Mouse (Mus musculus) heart, postnatal 4 days (tissue): Measurements from ENCODE around the gene 4933430I17Rik. TPM values are rescaled to one million over a fixed set of nuclear protein-coding genes. Genes with fewer than 3 reads are reported as not detected.

ENCODE experiments used
- DNase-seq: peaks from one replicate; pipeline ENCODE4 v3.0.0; 2021
- total RNA-seq, 2 experiments: library from RNA; stranded (reverse); gene quantifications; 2 replicates each; pipeline ENCODE4 v1.2.3; 2021

The 4933430I17Rik gene
- total RNA-seq, 2 experiments from 2014 or later = 0.19 to 0.25 TPM

GRCm38 (mm10) chr4:62503374-62503970, 21.7 kb upstream of the 4933430I17Rik start, which contains the start of gene Hdhd3:
Hdhd3 (minus strand) TSS chr4:62503467.
- no peak for DNase-seq

DNA sequence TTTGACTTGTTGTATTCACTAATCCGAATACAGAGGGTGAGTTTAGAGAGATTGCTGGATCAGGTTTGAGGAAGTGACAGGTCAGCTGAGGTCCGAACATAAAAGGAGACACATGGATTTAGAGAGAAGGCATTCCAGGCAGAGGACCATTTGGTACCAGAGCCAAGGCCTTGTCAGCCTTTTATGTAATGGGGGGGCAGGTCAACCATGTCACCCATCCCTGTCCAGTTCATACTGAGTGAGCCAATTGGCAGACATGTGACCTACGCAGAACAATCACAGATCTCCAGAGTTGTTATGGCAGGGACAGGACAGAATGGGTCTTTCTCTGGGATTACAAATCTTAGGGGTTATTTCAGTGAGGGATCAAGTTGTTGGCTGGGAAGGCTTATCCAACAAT, 19.2 kb upstream of the 4933430I17Rik start:
- no peak for DNase-seq

DNA sequence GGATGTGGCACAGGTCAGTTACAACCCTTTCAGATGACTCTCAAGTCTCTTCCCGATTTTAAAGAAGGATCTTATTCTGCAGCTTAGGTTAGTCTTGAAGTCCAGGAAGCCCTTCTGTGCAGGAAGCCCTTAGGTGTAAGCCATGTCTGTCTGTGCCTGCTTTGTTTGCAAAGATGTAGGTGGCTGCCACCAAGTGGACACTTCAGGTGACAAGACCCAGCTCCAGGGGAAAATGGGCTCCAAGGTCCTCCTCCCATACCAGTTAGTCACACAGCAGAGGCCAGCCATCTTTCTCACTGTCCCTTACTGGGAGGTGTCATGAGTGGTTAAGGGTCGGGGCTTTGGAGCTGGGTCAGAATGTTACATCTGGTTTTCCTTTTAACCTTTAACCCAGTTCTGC, 18.4 kb upstream of the 4933430I17Rik start:
- peak; percentile 48 for DNase-seq

GRCm38 (mm10) chr4:62508839-62509238, 16.3 kb upstream of the 4933430I17Rik start:
- DNase-seq = no peak

- DNase-seq = no peak
These were observed 15.2 kb upstream of the 4933430I17Rik start for GRCm38 (mm10) chr4:62509946-62510345.

GRCm38 (mm10) chr4:62513998-62514506, 11.1 kb upstream of the 4933430I17Rik start:
- DNase-seq = no peak

DNA sequence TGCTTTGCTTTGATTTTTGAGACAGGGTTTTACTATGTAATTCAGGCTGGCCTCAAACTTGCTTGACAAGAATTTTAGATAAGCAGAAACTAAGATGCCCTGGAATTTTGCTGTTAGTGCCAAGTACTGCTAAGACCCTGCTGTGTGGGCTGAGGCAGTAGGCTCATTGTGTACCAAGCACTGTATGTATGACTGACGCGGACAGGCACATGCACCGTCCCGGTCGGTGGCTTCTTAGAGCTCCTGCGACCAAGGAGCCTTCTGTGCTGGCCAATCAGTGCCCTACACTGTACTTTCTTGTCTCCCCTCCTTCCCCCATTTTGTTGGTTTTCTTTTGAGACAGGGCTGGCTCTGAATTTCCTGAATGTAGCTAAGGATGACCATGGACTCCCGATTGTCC, 10.2 kb upstream of the 4933430I17Rik start:
- no peak for DNase-seq

DNA sequence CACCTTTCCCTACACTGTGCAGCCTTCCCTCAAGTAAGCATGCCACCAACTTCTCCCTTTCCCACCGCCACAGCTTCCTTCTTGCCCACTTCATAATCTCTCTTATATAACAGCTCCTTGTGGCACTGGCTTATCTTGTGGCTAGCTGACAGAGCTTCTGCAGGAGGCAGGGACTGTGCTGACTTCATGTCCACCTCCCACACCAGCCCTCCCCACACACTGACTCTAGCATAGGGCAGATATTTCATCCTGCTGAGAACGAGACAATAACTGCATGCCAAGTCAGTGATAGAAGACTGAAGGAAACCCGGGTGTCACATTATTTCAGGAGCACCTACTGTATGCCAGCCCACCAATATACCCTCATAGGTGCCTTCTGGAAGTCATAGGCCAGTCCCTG, 9.7 kb upstream of the 4933430I17Rik start:
- DNase-seq = no peak

- DNase-seq = peak; percentile 68
These were observed 9.1 kb upstream of the 4933430I17Rik start for GRCm38 (mm10) chr4:62516079-62516478.

GRCm38 (mm10) chr4:62516579-62516978, 8.6 kb upstream of the 4933430I17Rik start:
- no peak for DNase-seq

DNA sequence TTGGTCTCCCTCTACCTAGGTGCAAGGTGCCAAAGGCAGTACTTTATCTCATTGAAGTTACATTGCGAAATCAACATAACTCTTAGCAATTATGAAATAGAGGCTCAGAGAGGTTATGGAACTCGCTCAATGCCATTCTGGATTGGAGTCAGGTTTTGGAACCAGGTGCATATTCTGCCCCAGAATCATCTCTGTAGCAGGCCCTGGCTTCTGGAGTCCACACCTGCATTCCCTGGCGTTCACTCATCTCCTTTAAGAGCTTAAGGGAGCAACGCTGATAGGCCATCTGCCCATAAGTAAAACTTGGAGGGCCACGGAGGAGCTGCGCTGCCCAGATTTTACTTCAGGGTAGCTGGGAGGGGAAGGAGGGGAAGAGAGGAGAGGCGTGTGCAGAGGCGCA, 8.1 kb upstream of the 4933430I17Rik start:
- DNase-seq = no peak

DNA sequence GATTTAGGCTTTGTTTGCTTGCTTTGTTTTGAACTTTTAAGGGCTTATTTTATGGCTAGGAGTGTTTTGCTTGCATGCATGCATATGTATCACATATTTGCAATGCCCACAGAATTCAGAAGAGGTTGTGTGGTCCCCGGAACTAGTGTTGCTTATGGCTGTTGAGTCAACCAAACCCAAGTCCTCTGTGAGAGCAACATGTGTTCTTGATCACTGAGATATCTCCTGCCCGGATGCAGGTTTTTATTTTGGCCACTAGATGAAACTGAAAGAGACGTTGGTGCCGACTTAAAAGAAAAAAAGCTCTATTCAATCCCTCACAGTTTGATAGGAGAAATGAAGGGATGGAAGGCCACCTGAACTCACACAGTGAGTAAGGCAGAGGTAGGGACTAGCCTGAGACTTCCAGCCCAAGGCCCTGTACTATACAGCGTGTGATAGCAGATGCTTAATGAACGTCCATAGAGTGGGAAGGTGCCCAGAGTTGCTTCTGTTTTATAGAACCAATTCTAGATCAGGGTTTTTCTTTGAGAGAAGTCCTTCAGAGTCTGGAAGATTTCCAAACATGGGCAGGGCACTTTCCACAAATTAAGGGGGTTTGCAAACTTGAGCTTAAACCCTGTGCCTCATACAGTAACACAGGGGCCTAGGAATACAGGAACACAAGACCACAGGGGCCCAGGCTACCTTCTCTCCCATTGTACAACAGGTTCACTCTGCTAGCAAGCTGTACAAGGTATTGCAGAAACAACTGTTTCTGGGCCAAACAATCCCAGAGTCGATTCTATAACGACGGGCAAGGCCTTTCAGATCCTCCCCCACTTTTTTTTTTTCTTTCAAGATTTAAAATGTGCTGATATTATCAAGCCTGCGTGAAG, 7.4 kb upstream of the 4933430I17Rik start:
- no peak for DNase-seq

- peak; percentile 56 for DNase-seq
These were observed 6.6 kb upstream of the 4933430I17Rik start for GRCm38 (mm10) chr4:62518416-62519121.

DNA sequence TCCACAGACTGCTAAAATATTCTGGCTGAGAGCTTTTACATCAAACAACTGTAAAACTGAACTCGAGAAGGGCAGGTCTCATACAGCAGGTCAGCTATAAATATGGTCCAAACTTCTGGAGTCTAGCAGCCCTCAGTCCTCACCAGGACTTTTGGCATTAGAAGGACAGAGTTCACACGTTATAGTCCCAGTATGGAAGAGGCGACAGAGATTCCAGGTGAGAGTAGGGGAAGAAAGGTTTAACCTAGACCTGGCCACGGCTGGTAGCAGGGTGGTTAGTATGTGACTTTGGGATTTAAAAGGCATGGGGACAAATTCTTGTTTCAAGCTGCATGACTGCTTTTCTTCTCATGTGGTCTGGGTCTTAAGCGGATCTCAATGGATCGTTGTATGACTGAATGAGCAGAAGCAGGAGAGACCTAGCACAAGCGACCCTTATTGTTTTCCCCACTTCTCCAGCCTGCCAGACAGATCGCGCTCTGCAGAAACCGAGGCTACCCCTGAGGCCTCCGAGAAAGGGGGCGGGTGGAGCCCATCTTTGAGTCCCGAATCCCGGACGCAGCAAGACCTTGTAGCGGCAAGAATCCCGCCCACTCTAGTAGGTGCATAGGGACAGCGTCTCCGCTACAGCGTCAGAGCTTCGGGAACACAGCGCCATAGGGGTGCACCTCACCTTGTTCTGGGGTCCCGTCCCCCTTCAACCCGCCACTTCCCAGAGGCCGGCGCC, 5.9 kb upstream of the 4933430I17Rik start:
- DNase-seq = no peak

- DNase-seq = peak; percentile 92
These were observed 5.3 kb upstream of the 4933430I17Rik start, which contains the start of gene Alad for GRCm38 (mm10) chr4:62519849-62520233. Alad (minus strand) TSS chr4:62519918.

GRCm38 (mm10) chr4:62520892-62521400, 4.2 kb upstream of the 4933430I17Rik start:
- DNase-seq = no peak

- no peak for DNase-seq
These were observed 281 bp downstream of the 4933430I17Rik start for GRCm38 (mm10) chr4:62525489-62525811.

DNA sequence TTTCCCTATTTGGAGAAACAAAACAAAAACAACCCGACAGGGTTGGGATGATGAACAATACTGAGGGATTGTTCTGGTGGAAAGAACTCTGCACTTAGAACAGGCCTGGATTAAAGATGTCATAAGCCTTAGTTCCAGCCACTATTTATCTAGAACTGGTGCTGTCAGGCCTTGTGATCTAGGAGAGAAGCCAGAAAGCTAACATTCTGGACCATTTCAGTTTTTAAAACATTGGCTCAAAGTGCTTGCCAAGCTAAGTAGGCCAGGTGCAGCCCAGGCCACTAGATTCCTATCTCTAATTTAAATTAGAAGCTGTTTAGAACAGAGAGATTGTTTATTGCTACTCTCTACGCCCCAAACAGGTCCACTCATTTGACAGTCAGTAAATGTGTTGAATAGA, 1.1 kb downstream of the 4933430I17Rik start:
- no peak for DNase-seq

GRCm38 (mm10) chr4:62527655-62528054, 2.5 kb downstream of the 4933430I17Rik start:
- DNase-seq = no peak

GRCm38 (mm10) chr4:62533729-62534128, 8.6 kb downstream of the 4933430I17Rik start:
- no peak for DNase-seq

GRCm38 (mm10) chr4:62541802-62542201, 16.6 kb downstream of the 4933430I17Rik start:
- DNase-seq = no peak

DNA sequence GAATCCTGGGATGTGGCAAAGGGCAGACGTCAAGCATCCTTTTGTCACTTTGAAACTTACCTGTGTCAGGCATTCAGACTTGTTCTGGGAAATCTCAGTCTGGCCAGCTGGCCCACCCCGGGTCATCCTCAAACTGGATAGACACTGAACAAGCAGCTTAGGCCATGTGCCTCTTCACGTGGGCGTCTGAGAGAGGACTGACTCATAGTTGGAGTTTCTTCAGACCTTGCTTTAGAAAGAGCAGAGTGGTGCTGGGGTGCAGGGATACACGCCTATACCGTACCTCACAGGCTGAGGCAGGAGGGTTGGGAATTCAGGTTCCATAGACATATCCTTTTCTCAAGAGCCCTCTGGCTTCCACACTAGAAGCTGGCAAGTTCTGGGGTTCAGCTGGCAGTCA, 18.6 kb downstream of the 4933430I17Rik start:
- no peak for DNase-seq
